Mouse (Mus musculus) forebrain, embryonic 11.5 days (tissue): Measurements from ENCODE around the gene Pfdn6. TPM values are rescaled to one million over a fixed set of nuclear protein-coding genes. Genes with fewer than 3 reads are reported as not detected.

Experiments
- ATAC-seq: fragments of 200-750 bp; cut with Nextera tagmentation; replicated peaks from 2 replicates; pipeline ENCODE4 v1.8.0; 2017; ENCODE audit warnings: moderate TSS enrichment; ENCODE audit not compliant: low FRiP score
- DNase-seq: peaks from one replicate; pipeline ENCODE4 v3.0.0-alpha.2; 2017; ENCODE audit warnings: low spot score
- H3K27ac ChIP-seq: fragments of 300-500 bp; sonication (generic); 2 replicates; pipeline ENCODE4 v1.5.1; 2014; ENCODE audit warnings: low read depth, low read length
- H3K27me3 ChIP-seq: fragments of 300-500 bp; sonication (generic); 2 replicates; pipeline ENCODE4 v1.6.1; 2014; ENCODE audit warnings: mild to moderate bottlenecking, low read length, mixed read lengths; ENCODE audit not compliant: control insufficient read depth, insufficient read depth
- H3K36me3 ChIP-seq: fragments of 300-500 bp; sonication (generic); 2 replicates; pipeline ENCODE4 v1.6.1; 2014; ENCODE audit warnings: mild to moderate bottlenecking, low read length, moderate library complexity, mixed read lengths; ENCODE audit not compliant: control insufficient read depth, insufficient read depth
- H3K4me1 ChIP-seq: fragments of 300-500 bp; sonication (generic); replicated peaks from 2 replicates; pipeline ENCODE4 v1.6.1; 2014; ENCODE audit warnings: low read length, mixed read lengths; ENCODE audit not compliant: control insufficient read depth, insufficient read depth
- H3K4me2 ChIP-seq: fragments of 300-500 bp; sonication (generic); 2 replicates; pipeline ENCODE4 v1.6.1; 2014; ENCODE audit warnings: low read depth, mild to moderate bottlenecking, low read length, moderate library complexity, mixed read lengths; ENCODE audit not compliant: severe bottlenecking
- H3K4me3 ChIP-seq: fragments of 300-500 bp; sonication (generic); 2 replicates; pipeline ENCODE4 v1.5.1; 2014; ENCODE audit warnings: low read depth, low read length
- H3K9ac ChIP-seq: fragments of 300-500 bp; sonication (generic); 2 replicates; pipeline ENCODE4 v1.6.1; 2014; ENCODE audit warnings: low read length
- H3K9me3 ChIP-seq: fragments of 300-500 bp; sonication (generic); 2 replicates; pipeline ENCODE4 v1.6.1; 2016; ENCODE audit warnings: low read length, mixed read lengths; ENCODE audit not compliant: control insufficient read depth
- WGBS: fragments of 180-500 bp; shearing (Covaris S2); extraction: QIAGEN DNeasy Blood & Tissue Kit; methylation state at CpG from one replicate; pipeline ENCODE4 v1.1.7; 2014; 5-methylcytosine and 5-hydroxymethylcytosine counted together
- polyA plus RNA-seq: library from polyadenylated mRNA; unstranded; fragments of >200 nt; fragmentation: Nextera tagmentation; extraction: Ambion mirVana; gene quantifications from 2 replicates; pipeline ENCODE4 v1.2.1, GENCODE M21; 2014

Gene Pfdn6
- polyA plus RNA-seq, 1 experiment from 2014 or later, result 214 TPM

DNA sequence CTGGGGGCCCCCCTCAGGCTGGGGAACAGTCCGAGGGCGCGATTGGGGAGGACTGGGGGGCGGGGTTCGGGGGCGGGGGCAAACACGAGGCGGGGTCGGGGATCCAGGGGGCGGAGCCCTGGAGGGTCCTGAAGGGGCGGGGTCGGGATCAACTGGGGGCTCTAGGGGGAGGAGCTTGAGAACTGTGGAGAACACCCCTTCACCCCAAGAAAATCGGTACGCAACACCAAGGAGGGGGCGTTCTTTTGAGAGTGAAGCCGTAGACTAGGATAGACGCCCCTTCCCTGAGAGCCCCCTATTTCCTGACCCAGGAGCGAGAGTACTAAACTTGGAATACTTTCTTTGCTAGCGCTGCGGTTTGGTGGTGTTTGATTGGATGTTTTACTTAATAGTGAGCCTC is 23.8 kb downstream of the Pfdn6 start:
- Histone ChIP-seq H3K9me3 (no peaks in the 10 kb centered on the region), H3K36me3 (peaks cover 14% of the 10 kb centered on the region), H3K4me2 (peak overlapping the region; percentile 62), H3K9ac (peak overlapping the region; percentile 64), H3K4me3 (peak overlapping the region; percentile 58), H3K4me1 (peaks cover 18% of the 10 kb centered on the region), H3K27ac (peak overlapping the region; percentile 70; the same call in 1 of the 2 replicates), H3K27me3 (no peaks in the 10 kb centered on the region)
- DNase-seq, result no peak
- peak; percentile 29; the same call in 1 of the 2 replicates for ATAC-seq
- WGBS, result 2% methylated on average over 20 of the region's 20 CpGs

GRCm38 (mm10) chr17:33915671-33916250 is 24.4 kb downstream of the Pfdn6 start, which contains the start of the genes Tapbp and Zbtb22:
TSS of gene Tapbp (plus strand) at chr17:33915899.
TSS of gene Zbtb22 (plus strand) at chr17:33915904.
- no peaks in the 10 kb centered on the region for H3K9me3 ChIP-seq
- peaks cover 18% of the 10 kb centered on the region for H3K4me1 ChIP-seq
- H3K4me2 ChIP-seq, result peak within 1 kb of the TSS; percentile 62
- H3K36me3 ChIP-seq, result peaks cover 14% of the 10 kb centered on the region
- H3K4me3 ChIP-seq, result peak within 1 kb of the TSS; percentile 58
- ATAC-seq, result peak; percentile 91
- under 1% methylated on average over 34 of the region's 34 CpGs for WGBS
- H3K27ac ChIP-seq, result peak within 1 kb of the TSS; percentile 70; the same call in 1 of the 2 replicates
- peak within 1 kb of the TSS; percentile 64 for H3K9ac ChIP-seq
- H3K27me3 ChIP-seq, result no peaks in the 10 kb centered on the region
- DNase-seq, result peak; percentile 98

GRCm38 (mm10) chr17:33914969-33915391 is 25.2 kb downstream of the Pfdn6 start:
- no peak for DNase-seq
- H3K4me2 ChIP-seq, result peak overlapping the region; percentile 62
- no peak overlapping the region for H3K9ac ChIP-seq
- H3K27me3 ChIP-seq, result no peaks in the 10 kb centered on the region
- H3K27ac ChIP-seq, result no peak overlapping the region
- peaks cover 14% of the 10 kb centered on the region for H3K36me3 ChIP-seq
- H3K4me3 ChIP-seq, result no peak overlapping the region; the same call in 1 of the 2 replicates
- WGBS, result 70% methylated on average over 13 of the region's 13 CpGs
- H3K4me1 ChIP-seq, result peaks cover 23% of the 10 kb centered on the region
- no peak for ATAC-seq
- H3K9me3 ChIP-seq, result no peaks in the 10 kb centered on the region

DNA sequence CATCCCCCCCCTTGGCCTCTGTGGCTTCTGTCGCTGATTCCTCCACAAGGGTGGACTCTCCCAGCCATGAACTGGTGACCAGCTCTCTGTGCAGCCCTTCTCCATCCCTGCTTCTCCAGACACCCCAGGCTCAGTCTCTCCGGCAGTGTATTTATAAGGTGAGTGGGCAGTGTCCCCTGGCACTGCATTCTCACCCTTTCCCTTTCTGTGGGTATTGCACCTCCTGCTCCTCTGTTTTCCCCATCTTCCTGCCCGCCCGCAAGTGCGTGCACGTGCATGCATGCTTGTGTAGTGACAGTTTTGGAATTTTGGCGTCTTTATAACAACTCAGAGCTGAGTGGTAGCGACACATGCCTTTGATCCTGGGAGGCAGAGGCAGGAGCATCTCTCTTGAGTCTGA is 26.2 kb downstream of the Pfdn6 start:
- DNase-seq (no peak), ATAC-seq (no peak)
- no peaks in the 10 kb centered on the region for H3K27me3 ChIP-seq
- no peak overlapping the region for H3K4me3 ChIP-seq
- H3K36me3 ChIP-seq, result peaks cover 14% of the 10 kb centered on the region
- H3K9ac ChIP-seq, result no peak overlapping the region
- peaks cover 16% of the 10 kb centered on the region for H3K4me1 ChIP-seq
- H3K27ac ChIP-seq, result no peak overlapping the region
- 95% methylated on average over 8 of the region's 8 CpGs for WGBS
- no peak overlapping the region for H3K4me2 ChIP-seq
- H3K9me3 ChIP-seq, result no peaks in the 10 kb centered on the region

DNA sequence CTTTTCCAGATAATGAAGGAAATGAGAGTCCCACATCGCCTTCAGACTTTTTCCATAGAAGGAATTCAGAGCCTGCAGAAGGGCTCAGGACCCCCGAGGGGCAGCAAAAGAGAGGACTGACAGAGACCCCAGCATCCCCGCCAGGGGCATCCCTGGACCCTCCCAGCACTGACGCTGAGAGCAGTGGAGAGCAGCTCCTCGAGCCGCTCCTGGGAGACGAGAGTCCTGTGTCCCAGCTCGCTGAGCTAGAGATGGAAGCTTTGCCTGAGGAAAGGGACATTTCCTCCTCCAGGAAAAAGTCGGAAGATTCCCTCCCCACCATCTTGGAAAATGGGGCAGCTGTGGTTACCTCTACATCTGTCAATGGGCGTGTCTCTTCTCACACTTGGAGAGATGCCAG is 26.9 kb downstream of the Pfdn6 start:
- no peak overlapping the region for H3K4me2 ChIP-seq
- no peaks in the 10 kb centered on the region for H3K9me3 ChIP-seq
- peaks cover 14% of the 10 kb centered on the region for H3K4me1 ChIP-seq
- DNase-seq (no peak), ATAC-seq (no peak)
- no peaks in the 10 kb centered on the region for H3K27me3 ChIP-seq
- no peak overlapping the region for H3K27ac ChIP-seq
- H3K36me3 ChIP-seq, result peaks cover 14% of the 10 kb centered on the region
- 90% methylated on average over 10 of the region's 10 CpGs for WGBS
- no peak overlapping the region for H3K4me3 ChIP-seq
- no peak overlapping the region for H3K9ac ChIP-seq

- DNase-seq, result no peak
- no peak overlapping the region for H3K4me3 ChIP-seq
- WGBS, result 93% methylated on average over 28 of the region's 28 CpGs
Measured at GRCm38 (mm10) chr17:33911813-33912414, 28.2 kb downstream of the Pfdn6 start.

GRCm38 (mm10) chr17:33911052-33911812 is 28.9 kb downstream of the Pfdn6 start:
- peaks cover 10% of the 10 kb centered on the region for H3K4me1 ChIP-seq
- WGBS, result 93% methylated on average over 31 of the region's 31 CpGs

More at GRCm38 (mm10) chr17:33911813-33912414, 28.2 kb downstream of the Pfdn6 start:
- Histone ChIP-seq H3K4me2 (no peak overlapping the region), H3K27ac (no peak overlapping the region), H3K9ac (no peak overlapping the region), H3K27me3 (no peaks in the 10 kb centered on the region), H3K4me1 (peaks cover 12% of the 10 kb centered on the region), H3K36me3 (peaks cover 14% of the 10 kb centered on the region), H3K9me3 (no peaks in the 10 kb centered on the region)
- ATAC-seq, result no peak

DNA sequence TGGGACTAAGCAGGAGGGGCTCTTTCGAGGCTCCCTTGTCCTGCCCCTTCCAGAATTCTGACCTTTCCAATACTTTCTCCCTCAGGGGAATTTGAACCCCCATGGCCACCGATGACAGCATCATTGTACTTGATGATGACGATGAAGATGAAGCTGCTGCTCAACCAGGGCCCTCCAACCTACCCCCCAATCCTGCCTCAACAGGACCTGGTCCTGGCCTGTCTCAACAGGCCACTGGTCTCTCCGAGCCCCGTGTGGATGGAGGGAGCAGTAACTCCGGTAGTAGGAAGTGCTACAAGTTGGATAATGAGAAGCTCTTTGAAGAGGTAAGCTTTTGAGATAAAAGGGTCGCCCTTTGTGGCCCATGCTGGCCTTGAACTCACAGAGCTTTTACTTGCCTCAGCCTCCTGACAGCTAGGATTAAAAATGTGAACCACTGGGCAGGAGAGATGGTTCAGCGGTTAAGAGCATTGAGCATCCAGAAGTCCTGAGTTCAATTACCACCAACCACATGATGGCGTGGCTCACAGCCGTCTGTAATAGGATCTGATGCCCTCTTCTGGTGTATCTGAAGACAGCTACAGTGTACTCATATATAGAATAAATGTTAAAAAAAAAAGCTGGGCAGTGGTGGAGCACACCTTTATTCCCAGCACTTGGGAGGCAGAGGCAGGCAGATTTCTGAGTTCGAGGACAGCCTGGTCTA is 29.6 kb downstream of the Pfdn6 start:
- H3K36me3 ChIP-seq, result peaks cover 14% of the 10 kb centered on the region
- peak overlapping the region; percentile 86 for H3K4me3 ChIP-seq
- DNase-seq, result no peak
- no peak overlapping the region for H3K27ac ChIP-seq
- H3K27me3 ChIP-seq, result no peaks in the 10 kb centered on the region
- peaks cover 10% of the 10 kb centered on the region for H3K4me1 ChIP-seq
- peak overlapping the region; percentile 98 for H3K4me2 ChIP-seq
- no peak for ATAC-seq
- H3K9ac ChIP-seq, result peak overlapping the region; percentile 87
- H3K9me3 ChIP-seq, result no peaks in the 10 kb centered on the region
- 56% methylated on average over 11 of the region's 11 CpGs for WGBS

More at GRCm38 (mm10) chr17:33911052-33911812, 28.9 kb downstream of the Pfdn6 start:
- H3K9ac ChIP-seq, result no peak overlapping the region
- peaks cover 14% of the 10 kb centered on the region for H3K36me3 ChIP-seq
- ATAC-seq (no peak), DNase-seq (no peak)
- H3K27ac ChIP-seq, result no peak overlapping the region
- H3K9me3 ChIP-seq, result no peaks in the 10 kb centered on the region
- H3K4me2 ChIP-seq, result no peak overlapping the region
- H3K27me3 ChIP-seq, result no peaks in the 10 kb centered on the region
- no peak overlapping the region for H3K4me3 ChIP-seq
